Mouse (Mus musculus): ENCODE data around the gene Psat1. TPM values are rescaled to one million over a fixed set of nuclear protein-coding genes. Genes with fewer than 3 reads are reported as not detected.

Gene Psat1
- total RNA-seq, 2 experiments from 2014 or later = 11.6 to 14.7 TPM

DNA sequence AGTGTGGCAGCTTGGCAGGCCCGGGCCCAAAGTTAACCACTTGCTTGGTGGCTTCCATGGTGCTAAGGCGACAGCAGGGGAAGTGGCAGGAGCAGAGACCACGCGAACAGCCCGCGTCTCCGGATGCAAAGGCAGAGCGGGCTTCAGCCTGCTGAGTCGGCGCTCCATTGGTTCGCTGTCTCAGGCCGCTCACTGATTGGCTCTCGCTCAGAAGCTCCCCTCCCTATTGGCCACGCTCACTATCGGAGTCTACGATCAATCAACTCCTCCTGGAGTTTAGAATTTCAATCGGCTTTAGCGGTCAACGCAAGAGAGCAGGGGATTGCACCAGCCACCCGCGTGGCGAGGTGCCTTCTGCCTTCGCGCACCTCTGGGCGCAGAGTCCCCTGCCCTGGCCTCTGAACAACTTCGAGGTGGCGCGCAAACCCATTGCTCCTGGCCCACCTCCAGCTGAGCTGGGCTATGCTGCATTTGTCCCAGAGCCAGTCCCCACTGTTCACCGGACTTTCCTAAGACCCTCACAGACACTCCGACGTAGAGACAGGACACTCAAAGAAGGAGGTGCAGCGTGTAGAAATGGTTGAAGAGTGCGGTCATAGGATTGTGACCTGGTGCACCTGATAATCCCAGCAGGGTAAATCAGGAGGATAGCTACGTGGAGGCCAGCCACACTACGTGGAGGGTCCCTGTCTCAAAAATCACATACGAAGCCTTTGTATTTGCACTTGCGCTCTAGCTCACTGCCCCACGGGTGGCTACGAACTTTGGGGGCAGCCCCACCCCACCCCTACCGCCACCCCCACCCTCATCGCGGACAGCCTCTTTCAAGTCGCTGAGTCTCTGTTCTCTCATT is 22.0 kb downstream of the Psat1 start:
- DNase-seq = peak; percentile 88
- intact Hi-C loops (cut with DNase I) = loop anchor here (1.0 kb wide), 1 partner anchor 58 kb away; no protein-coding TSS in a partner anchor

DNA sequence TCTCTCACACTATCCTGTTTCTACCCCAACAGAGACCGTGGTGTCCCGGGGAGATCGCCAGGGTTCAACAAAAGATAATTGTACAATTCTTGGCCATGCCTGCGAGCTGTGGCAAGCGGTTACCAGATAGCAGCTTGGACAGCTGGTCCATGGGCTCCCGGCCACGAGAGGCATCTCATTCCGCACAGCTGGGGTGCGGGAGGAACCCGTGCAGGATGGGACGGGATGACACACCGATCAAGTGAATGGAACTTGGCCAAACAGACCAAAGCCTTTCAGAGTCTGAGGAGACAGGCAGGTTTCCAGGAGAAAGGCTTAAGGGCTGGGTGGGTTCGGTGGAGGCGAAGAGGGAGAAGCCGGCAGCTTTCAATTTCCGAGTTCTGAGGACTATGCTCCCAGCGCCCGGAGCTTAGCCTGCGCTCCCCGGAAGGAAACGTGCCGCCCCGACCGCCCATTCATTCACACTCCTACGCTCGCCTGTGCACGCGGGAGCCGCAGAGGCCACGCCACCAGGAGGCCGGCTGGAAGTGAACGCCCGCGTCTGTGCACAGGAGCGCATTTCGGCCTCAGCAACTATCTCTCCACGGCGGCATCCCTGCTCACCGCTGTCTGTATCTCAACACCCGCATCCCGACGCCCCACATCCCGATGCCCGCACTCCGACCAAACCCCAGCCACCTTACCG is 22.8 kb downstream of the Psat1 start:
- peak; percentile 60 to 69 for DNase-seq
- intact Hi-C loops (cut with DNase I) = no loop called here

DNA sequence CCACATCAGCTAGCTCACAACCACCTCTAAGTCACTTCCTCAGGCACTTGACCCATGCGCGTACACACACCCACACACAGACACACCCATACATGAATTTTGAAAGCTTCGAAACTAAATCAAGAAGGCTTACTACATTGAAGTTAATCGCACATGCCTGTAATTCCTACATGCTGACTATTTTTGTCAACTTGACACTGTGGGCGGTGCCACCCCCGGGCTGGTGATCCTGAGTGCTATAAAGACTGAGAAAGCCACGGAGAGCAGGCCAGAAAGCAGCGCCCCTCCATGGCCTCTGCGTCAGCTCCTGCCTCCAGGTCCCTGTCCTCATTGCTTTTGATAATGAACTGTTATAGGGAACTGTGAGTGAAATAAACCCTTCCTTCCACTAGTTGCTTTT is 23.7 kb downstream of the Psat1 start:
- peak; percentile 47 to 57 for DNase-seq
- intact Hi-C loops (cut with DNase I) = no loop called here

DNA sequence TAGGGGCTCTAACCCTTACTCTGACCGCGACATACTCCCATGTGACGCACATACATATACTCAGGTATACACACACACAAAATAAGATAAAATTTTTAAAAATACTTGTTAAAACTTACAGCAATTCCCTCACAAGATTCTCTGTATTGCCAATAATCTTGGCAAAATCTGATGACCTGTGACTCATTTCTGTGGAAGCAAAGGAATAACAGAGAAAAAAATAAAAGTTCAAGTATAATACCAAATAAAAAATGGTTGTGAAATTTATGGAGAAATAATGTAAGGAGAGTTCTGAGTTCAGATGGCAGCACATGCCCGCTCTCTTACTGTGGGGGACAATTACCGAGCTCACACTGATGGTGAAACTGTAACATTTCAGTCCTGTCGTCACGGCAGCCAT is 27.8 kb downstream of the Psat1 start:
- intact Hi-C loops (cut with DNase I) = no loop called here
- no peak for DNase-seq

DNA sequence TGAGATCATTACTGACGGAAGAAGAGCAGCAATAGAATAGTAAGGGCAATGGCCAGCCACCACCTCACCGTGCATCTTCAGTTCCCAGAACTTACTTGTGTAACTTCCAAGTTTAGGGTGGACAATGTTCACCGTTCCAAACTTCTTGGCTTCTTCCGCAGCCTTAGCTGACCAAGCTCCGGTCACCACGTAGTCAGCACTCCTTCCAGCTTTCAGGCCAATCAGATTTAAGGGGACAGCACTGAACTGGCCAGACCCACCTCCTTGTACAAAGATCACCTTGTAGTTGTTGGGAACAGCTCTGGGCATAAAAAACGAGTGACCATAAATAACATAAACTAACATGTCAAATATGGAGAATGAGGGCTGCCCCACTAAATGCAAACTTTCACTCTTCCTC is 29.0 kb downstream of the Psat1 start:
- DNase-seq = no peak
- intact Hi-C loops (cut with DNase I) = no loop called here

DNA sequence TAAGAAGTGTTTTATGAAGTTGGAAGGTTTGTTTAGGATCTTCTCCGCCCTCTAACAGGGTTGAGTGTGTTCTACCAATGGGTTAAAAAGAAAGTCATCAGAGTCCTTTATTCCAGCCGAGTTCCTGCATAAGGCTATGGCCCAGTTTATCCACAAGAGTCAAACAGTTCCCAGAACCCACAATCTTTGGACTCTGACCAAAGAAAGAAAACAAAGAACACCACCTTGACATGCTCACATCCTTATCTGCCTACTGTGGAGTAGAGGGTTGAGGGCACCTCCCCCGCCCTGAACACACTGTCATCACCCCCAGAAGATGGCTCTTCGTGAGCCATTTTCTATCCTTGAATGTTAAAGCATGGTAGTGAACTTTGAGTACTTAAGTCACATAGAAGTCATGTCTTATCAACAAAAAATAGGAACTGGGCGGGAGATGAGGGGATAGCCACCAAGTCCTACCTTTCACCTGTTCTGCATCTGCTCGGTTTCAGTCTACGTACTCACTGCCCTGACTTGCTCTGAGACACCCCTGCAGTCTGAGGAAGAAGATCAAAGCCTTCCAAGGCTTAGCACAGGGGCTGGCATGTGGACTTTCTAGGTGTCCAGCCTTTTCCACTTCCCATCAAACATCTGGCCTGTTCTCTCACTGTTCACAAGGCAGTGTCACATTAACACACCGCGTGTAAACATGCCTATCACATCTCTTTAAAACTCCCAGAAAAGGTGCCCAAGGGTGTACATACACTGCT is 33.7 kb downstream of the Psat1 start:
- no peak for DNase-seq
- intact Hi-C loops (cut with DNase I) = no loop called here

DNA sequence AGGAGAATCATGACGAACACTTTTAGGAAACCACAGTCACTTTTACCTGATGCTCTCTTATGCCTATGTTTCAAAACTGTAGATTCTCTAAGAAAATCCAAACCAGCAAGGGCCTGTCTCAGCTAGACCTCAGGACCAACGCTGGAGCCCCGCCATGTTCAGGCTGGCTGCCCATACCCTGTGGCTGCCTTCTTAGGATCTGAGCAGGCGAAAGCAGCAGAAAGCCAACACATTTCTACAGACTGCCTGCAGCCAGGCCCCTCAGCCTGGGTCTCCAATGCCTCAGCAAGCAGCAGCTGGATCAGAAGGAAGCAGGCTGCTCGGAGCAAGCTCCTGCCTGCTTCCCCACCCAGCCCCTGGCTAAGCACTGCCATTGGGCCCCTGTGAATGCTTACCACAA is 35.7 kb downstream of the Psat1 start:
- intact Hi-C loops (cut with DNase I) = no loop called here
- DNase-seq = no peak

DNA sequence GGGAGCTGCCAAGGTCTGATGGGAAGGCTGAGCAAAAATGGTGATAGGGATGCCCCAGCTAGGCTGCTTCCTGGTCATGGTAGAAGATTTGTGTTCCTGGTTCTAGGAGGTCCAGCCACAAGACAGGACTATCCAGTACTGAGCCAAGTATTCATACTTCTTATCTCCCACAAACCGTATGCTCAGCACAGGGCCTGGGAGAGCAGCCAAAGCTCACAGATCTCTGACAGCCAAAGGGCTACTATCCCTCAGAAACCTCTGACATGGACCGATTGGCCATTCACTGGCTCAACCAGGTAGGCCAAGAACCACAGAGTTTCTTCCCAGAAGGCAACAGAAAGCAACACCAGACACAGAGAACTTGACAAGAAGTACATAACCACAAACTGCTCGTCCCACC is 36.1 kb downstream of the Psat1 start:
- peak; percentile 59 to 76 for DNase-seq
- intact Hi-C loops (cut with DNase I) = no loop called here

DNA sequence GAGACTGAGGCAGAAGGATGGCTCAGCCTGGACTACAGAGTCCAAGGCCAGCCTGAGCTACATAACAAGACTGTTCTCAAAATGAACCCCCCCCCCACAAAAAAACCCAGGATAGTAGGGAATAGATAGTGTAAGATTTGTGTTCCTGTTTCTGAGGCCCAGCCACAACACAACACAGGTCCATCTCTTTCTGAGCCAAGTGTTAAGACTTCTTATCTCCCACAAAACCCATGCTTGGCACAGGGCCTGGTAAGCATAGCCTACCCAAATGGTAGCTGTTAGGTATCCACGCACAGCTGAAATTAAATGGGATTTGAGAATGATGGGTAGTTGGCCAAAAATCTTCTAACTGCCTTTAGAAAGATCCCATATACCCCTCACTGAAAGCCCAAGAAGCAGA is 36.6 kb downstream of the Psat1 start:
- intact Hi-C loops (cut with DNase I) = no loop called here
- DNase-seq = peak; percentile 13 to 25

DNA sequence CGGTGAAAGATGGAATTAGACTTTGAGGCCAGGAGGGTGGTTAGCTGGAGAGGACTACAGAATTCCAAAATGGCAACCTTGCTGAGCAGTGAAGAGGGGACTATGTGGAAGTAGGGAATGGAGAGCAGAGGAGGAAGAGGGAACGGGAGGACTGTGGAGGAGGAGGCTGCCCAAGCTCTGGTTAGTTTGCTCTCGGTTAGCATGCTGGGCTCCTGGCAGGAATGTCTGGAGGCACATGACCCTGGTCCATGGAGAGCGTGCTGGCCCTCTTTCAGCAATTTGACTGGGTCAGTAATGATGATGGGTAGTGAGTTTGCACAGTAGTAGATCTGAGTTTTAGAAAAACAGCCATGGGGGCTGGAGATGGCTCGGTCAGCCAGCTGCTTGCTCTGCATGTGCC is 39.1 kb downstream of the Psat1 start:
- intact Hi-C loops (cut with DNase I) = no loop called here
- DNase-seq = peak in 1 of 2 experiments; percentile 19

DNA sequence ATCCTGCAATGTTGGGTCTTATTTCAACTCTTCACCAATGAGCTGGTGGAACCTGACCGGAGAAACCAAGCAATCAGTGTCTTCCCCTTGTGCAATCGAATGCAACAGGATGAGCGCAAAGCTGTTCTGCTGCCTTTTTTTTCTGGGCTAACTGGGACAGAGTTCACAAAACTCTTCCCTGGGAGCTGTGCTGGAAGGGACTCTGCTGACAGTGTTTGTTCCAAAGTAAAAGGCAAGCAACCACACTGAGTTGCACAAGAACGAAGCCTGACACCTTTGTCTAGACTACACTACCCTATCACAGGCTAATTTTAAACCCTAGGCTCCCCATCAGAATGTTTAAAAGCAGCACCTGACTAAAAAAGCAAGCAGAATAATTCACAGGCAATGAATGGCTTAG is 42.4 kb downstream of the Psat1 start:
- intact Hi-C loops (cut with DNase I) = no loop called here
- DNase-seq = peak; percentile 14 to 18

DNA sequence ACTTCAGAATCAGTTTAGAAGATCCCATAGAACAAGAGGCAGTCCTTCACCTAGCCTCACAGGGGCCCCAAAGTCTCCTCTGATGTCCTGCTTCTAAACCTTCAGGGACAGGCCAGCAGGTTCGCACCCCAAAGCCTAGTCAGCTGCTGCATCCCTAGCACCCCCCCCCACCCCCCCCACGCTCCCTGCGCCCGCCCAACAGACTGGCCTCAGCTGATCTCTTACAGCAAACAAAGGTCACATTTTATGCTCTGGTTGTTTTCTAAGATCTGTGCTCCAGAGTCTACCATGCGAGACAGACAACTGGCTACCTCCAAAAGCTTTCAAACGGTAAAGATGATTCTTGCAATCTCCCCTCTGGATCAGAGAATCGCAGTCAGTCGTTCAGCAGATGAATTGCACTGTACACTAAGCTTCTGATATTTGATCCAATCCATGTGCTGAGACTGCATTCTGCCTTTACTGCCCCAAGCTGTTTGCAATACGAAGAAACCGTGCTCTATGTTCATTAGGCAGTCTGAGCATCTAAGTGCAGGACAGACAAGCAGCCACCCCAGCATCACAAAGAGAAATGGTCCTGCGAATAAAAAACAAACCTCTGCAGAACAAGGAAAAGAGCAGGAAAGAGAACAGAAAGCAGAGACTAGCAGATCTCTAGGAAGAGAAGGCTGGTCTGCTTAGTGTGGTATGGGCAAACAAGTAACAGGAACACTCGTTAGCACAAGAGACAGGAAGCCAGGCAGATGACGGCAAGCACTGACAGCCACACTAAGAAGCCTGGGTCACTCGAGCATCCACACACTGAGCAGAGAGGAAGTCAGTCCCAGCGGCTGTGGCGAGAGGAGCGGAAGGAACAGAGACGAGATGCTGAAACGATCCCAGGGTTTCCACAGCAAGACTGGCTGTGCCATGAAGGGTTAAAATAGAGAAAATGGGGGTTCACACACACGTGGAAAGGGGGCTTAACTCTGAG is 43.3 kb downstream of the Psat1 start:
- intact Hi-C loops (cut with DNase I) = no loop called here
- DNase-seq = no peak

DNA sequence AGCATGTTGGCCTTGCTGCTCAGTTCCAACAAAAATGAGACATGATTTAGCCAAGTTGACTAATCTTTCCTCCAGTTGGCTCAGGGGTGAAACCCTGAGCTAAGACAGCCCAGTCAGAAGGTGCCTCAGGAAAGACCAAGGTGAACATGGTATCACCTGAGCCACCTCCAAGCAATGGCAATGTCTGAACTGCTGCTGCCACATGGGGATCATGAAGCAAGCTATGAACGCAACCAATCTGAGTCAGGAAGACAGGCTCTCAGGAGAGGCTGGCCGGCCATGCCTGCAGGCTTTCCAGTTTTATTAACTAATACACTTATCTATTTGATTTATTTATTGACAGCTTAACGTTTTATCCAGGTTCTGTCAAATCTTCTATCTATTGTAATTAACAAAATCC is 51.5 kb downstream of the Psat1 start:
- intact Hi-C loops (cut with DNase I) = no loop called here
- DNase-seq = no peak

DNA sequence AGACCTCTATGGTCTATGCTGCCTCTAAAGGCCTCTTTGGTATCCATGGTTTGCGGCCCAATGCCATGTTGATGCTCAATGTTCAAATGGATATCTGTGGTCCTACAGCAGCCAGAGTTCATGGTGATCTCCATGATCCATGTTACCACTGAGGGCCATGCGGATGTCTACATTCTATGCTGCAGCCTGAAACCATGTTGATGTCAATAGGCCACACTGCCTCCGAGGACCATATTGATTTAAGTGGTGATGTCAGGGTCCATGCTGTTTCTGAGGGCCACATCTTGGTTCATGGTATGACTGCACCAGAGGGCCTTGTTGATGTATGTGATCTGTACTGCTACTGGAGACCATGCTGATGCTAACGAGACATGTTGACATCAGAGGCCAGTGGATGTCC is 55.0 kb downstream of the Psat1 start:
- intact Hi-C loops (cut with DNase I) = no loop called here
- no peak for DNase-seq

DNA sequence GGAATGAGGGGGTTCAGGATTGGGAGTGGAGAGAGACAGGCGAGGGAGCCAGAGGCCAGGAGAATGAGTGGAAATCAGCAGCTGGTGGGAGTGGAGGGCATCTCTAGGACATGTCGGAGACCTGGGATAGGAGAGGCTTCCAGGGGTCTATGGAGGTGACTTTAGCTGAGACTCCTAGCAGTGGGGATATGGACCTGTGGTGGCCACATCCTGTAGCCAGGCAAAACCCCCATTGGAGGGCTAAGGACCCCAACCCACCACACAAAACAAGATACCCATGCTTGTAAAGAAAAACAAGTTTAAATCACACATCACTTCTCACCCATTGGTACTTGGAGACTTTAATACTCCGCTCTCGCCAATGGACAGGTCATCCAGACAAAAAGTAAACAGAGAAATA is 58.7 kb downstream of the Psat1 start:
- intact Hi-C loops (cut with DNase I) = no loop called here
- no peak for DNase-seq

DNA sequence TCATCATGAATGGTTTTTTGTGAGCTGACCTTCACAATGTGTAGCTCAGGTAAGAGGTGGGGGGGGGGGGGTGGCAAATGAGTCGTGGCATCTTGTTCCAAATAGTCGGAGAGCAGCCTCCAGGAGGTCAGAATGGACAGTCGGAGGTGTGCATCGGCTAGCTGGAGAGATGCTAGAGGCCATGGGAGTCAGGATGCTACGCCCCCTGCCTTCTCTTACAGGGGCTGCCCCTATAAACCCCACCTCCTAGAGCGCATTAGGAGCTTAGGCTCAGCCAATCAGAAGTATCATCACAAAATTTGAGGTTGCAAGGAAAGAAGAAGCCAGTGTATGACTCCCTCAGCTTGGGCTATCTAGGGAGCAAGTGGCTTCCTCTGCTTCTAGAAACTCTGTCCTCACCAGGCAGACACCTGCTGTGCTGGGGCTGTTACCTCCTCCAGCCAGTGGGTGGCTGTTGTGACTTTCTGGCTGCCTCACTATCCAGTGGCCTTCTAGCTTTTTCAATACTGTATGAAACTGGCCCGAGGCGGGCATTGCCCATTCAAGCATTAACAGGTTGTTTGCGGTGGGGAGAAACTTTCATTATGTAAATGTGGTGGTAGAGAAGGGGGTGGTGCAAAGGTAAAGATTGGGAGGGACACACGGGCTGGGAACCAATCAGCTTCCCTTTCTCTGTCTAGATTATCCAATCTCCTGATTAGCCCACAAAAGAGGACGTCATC is 64.3 kb downstream of the Psat1 start:
- intact Hi-C loops (cut with DNase I) = no loop called here
- peak in 1 of 2 experiments; percentile 8 for DNase-seq

DNA sequence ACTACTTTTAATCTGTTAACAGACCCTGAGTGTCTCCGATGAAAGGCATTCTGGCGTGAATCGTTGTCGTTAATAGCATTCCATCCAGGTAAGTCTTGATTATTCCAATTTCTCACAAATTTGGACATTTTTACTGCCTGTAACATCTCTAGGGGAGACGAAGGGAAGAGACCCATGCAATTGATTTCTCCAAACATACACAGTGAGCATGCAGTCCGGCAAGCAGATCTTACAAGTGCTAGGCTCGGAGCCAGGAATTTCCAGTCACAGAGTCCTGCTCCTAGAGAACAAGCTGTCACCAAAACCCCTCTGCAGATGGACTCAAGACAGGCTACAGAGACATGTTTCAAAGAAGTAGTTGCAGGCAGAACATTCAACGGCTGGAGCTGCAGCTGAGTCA is 66.4 kb downstream of the Psat1 start:
- intact Hi-C loops (cut with DNase I) = no loop called here
- DNase-seq = no peak

DNA sequence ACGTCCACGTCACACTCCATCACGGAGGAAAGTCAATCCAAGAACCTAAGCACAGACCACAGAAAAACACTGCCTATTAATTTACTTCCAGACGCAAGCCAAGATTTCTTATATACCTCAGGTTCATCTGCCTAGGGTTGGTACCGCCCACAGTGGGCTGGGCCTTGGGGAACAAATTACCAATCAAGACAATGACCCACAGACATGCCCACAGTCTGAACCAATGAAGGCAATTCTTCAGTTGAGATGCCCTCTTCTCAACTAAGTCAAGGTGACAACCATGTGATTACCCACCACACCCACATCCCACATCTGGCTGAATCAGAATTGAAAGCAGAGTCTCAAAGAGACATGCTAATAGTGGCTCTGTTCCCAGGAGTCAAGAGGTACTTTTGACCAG is 67.9 kb downstream of the Psat1 start:
- DNase-seq = no peak
- intact Hi-C loops (cut with DNase I) = no loop called here

DNA sequence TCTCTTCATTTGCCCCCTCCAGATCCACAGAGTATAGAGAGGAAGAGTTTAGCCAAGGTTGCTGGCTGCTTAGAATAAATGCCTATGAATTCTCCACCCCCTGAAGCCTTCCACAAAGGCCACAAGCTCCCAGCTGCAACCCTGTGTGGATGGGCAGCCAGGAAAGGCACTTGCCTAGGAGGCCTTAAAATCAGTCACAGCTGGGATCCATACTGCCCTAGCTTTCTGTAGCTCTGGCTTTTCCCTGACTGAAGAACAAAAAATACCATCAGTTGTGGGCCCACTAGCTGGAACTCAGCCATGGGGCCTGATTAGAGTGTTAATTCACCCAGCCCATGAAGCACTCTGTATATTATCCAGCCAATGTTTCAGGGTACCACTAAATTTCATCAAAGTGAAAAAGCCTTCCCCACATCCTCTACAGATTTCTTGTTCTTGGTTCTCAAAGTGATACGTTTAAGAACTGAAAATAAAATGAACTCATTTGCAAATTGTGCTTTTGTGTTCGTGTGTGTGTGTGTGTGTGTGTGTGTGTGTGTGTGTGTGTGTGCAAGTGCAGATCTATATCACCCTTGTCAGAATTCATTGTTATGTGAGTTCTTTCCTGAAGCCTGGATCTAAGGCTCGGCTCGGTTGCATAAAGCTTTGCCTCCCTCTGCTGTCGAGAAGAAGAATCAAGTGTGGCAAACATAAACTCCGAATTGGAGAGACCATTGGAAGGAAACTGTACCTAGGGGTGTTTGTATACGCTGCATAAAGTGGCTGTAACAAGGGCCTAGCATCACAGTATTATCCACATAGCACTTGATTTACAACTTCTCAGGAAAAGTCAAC is 78.1 kb downstream of the Psat1 start:
- intact Hi-C loops (cut with DNase I) = loop anchor here (5.0 to 10.0 kb wide), 2 partner anchors 67 to 1884 kb away; no protein-coding TSS in a partner anchor
- DNase-seq = peak; percentile 11 to 25
